Mouse (Mus musculus): Measurements from ENCODE around the gene Abcd2. TPM values are rescaled to one million over a fixed set of nuclear protein-coding genes. Genes with fewer than 3 reads are reported as not detected.
A peak's percentile ranks its signal among the peaks of the same experiment; 100 is the strongest.

The Abcd2 gene
- 9.7 and 10.5 TPM in 2 replicates for polyA plus RNA-seq (2016; fragmentation: Nextera tagmentation; extraction: Ambion mirVana)

DNA sequence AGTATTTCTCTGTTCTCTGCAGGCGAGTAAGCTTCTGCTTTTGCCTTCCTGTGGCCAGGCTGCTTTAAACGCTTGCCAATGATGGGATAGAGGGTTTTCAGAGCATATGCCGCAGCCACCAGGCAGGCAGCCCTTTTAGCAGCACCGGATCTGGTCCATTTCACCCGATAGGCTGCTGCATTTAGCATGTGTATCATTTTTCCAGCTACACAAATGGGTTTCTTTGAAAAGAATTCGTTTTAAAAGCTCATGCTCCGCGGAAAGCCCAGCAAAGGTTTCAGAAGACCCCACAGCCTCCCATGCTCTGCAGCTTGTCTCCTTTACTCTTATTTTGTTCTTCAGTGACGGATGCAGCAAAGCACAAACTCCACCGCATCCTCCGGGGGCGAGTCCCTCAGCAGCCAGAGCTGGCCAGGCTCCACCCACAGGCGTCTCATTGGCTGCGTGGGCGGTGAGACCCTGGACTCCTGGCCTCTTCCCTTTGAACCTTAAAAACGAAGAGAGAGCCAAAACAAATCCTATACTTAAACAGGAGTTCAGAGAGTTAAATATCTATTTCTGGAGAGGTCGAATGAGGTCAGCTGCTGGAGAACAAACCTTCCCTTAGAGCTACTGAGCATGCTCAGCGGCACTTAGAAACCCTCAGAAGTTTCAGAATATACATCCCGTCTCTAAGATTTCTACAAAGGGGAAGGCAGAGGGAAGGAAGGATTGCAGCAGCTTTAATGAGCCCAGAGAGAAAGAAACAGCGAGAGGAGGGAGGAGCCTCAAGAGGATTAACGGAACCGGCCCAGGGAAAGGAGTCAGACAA, at the start of gene Abcd2:
Gene Abcd2 (minus strand): TSS at position 388 of the 811 bp plus-strand sequence.
- Histone ChIP-seq H3K27me3 (replicated peaks; ENCODE audit: low read depth, poor library complexity, severe bottlenecking) (no peaks in the 10 kb centered on the region), H3K4me3 (peak within 1 kb of the TSS; percentile 62), H3K9me3 (no peaks in the 10 kb centered on the region), H3K4me1 (peaks cover 25% of the 10 kb centered on the region), H3K27ac (replicated peaks) (peak within 1 kb of the TSS; percentile 87), H3K36me3 (replicated peaks) (no peaks in the 10 kb centered on the region)
- DNase-seq (ENCODE audit: low spot score), result peak; percentile 90
- under 1% methylated on average over 22 of the region's 22 CpGs for WGBS

DNA sequence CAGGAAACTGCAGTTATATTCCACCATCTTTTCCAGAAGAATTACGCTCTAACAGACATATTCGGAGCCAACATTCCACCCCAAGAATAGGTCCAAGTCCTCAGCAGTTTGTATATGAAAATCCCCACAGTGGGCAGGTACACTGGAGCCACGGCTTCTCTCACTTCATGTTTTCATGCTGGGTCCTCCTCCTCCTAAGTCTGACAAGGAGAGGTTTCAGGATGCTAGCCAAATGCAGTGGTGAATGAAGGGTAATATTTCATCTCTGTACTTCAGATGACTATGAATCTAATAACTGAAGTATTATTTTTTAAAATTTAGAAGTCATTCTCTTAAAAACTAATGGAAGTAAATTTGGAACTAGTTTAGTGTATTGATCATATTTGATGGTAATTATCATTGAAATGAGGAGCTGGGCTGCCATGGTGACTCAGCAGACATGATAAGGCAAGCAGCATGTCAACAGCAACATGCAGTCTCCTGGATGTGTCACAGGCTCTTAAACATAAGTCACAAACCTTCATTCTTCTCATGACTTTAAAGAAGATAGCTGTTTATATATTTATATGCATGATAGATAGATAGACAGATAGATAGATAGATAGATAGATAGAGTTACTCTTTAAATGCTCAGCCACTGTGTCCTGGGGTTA, 49.2 kb upstream of the Abcd2 start:
- WGBS, result 88% methylated on average over 3 of the region's 3 CpGs
- H3K4me1 ChIP-seq, result no peaks in the 10 kb centered on the region
- no peak overlapping the region for H3K4me3 ChIP-seq
- no peaks in the 10 kb centered on the region for H3K9me3 ChIP-seq
- no peak for DNase-seq (ENCODE audit: low spot score)
- no peaks in the 10 kb centered on the region for H3K27me3 ChIP-seq (replicated peaks; ENCODE audit: low read depth, poor library complexity, severe bottlenecking)
- H3K27ac ChIP-seq (replicated peaks), result no peak overlapping the region
- H3K36me3 ChIP-seq (replicated peaks), result no peaks in the 10 kb centered on the region

DNA sequence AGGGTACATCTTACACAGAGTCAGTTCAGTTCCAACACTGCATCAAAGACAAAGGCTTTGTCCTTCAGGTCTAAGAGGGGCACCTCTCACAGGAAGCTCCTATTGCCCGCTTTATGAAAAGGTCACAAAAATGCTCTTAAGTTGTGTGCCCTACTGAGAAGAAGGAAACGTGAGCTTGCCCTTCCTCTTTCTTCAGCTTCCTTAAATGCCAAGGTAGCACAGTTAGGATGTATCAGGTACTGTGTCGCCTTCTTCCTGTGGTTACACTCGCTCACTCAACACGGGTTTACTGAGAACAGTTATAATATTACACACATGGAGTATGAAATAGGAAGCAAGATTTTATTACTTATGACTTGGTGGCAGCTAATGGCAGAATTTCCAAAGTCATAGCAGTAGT, 45.7 kb upstream of the Abcd2 start:
- H3K36me3 ChIP-seq (replicated peaks), result no peaks in the 10 kb centered on the region
- H3K27ac ChIP-seq (replicated peaks), result no peak overlapping the region
- no peaks in the 10 kb centered on the region for H3K27me3 ChIP-seq (replicated peaks; ENCODE audit: low read depth, poor library complexity, severe bottlenecking)

DNA sequence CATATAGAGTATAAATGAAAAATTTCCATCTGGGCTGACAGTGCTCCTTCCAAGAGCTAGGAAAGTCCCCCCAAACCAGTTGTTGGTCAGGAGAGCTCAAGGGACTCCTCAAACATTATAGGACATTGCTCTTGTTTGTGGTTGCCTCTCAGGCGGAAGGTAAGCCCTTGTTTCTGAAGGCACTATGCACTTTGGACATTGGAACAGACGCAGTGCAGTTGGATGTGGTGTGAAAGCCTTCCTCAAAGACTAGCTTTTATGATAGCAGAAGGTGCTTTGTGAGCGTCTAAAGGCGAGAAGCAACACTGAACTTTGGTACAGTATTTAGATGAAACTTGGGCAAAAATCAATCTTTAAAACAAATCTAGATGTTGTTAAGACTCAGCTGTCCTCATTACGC, 14.9 kb upstream of the Abcd2 start:
- no peak for DNase-seq (ENCODE audit: low spot score)
- Histone ChIP-seq H3K27me3 (replicated peaks; ENCODE audit: low read depth, poor library complexity, severe bottlenecking) (no peaks in the 10 kb centered on the region), H3K4me1 (no peaks in the 10 kb centered on the region), H3K9me3 (no peaks in the 10 kb centered on the region), H3K27ac (replicated peaks) (no peak overlapping the region), H3K36me3 (replicated peaks) (no peaks in the 10 kb centered on the region), H3K4me3 (no peak overlapping the region)
- 91% methylated on average over 5 of the region's 5 CpGs for WGBS

More for the DNA sequence above, 45.7 kb upstream of the Abcd2 start:
- Histone ChIP-seq H3K9me3 (no peaks in the 10 kb centered on the region), H3K4me1 (no peaks in the 10 kb centered on the region), H3K4me3 (no peak overlapping the region)
- DNase-seq (ENCODE audit: low spot score), result no peak
- 84% methylated on average over 5 of the region's 5 CpGs for WGBS

DNA sequence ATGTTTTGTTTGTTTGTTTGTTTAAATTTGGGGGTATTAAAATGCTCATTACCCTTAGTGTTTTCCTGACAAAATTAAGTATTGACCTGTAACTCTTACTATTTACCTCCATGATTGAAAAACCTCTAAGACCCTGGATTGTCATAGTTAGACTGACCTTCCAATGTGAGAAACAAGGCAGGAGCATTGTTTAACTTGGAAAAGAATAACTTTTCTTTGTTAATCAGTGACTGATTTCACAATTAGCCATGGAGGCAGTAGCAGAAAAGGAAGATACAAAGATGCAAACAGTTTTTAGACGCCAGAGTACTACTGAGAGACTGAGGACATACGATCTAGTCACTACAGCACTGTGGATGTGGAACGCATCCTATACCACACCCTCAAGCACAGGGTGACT, 11.9 kb upstream of the Abcd2 start:
- Histone ChIP-seq H3K4me3 (no peak overlapping the region), H3K9me3 (no peaks in the 10 kb centered on the region), H3K27me3 (replicated peaks; ENCODE audit: low read depth, poor library complexity, severe bottlenecking) (no peaks in the 10 kb centered on the region), H3K4me1 (no peaks in the 10 kb centered on the region), H3K36me3 (replicated peaks) (no peaks in the 10 kb centered on the region), H3K27ac (replicated peaks) (no peak overlapping the region)
- DNase-seq (ENCODE audit: low spot score), result no peak
- 89% methylated on average over 3 of the region's 3 CpGs for WGBS

DNA sequence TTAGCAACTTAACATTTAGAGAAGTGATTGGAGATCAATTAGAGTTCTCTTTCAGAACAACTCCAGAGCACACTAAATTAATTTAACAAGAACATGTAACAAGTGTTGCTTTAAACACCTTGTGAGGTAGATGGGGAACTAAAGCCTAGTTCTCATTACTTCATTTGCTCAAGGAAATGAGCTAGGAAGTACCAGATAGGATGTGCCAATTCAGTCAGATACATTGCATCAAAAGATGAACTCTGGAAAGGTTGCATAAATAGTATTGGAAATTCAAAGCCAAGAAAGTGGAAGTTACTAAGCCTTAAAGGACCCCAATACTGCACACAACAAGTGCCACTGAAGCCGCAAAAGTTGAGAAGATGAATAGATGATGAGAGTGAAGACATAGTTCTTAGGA, 10.9 kb upstream of the Abcd2 start:
- no peak for DNase-seq (ENCODE audit: low spot score)
- Histone ChIP-seq H3K4me1 (no peaks in the 10 kb centered on the region), H3K4me3 (no peak overlapping the region), H3K36me3 (replicated peaks) (no peaks in the 10 kb centered on the region), H3K27me3 (replicated peaks; ENCODE audit: low read depth, poor library complexity, severe bottlenecking) (no peaks in the 10 kb centered on the region), H3K9me3 (no peaks in the 10 kb centered on the region), H3K27ac (replicated peaks) (no peak overlapping the region)
- WGBS, result 93% methylated on average over 1 of the region's 1 CpGs

DNA sequence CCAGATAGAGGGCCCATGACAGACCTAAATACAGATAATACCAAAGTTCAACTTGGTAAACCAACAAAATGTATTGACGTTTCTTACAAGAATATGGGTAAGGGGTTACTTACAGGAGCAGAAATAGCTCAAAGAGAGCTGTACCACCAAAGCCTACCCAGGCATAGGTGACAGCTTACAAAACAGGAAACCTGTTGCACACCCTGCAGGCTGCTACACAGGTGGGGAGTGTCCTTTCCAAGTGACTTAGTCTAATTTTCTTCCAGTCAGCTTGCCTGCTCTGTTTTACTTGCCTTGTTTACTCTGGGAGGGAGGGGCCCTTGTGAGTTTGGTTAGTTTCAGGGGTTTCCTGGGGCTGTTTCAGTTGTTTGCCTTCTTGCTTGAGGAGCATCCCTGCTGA, 9.2 kb upstream of the Abcd2 start:
- H3K27ac ChIP-seq (replicated peaks), result no peak overlapping the region
- H3K36me3 ChIP-seq (replicated peaks), result no peaks in the 10 kb centered on the region
- H3K4me1 ChIP-seq, result no peaks in the 10 kb centered on the region
- no peaks in the 10 kb centered on the region for H3K27me3 ChIP-seq (replicated peaks; ENCODE audit: low read depth, poor library complexity, severe bottlenecking)
- no peak overlapping the region for H3K4me3 ChIP-seq
- no peak for DNase-seq (ENCODE audit: low spot score)
- H3K9me3 ChIP-seq, result no peaks in the 10 kb centered on the region
- 90% methylated on average over 1 of the region's 1 CpGs for WGBS

DNA sequence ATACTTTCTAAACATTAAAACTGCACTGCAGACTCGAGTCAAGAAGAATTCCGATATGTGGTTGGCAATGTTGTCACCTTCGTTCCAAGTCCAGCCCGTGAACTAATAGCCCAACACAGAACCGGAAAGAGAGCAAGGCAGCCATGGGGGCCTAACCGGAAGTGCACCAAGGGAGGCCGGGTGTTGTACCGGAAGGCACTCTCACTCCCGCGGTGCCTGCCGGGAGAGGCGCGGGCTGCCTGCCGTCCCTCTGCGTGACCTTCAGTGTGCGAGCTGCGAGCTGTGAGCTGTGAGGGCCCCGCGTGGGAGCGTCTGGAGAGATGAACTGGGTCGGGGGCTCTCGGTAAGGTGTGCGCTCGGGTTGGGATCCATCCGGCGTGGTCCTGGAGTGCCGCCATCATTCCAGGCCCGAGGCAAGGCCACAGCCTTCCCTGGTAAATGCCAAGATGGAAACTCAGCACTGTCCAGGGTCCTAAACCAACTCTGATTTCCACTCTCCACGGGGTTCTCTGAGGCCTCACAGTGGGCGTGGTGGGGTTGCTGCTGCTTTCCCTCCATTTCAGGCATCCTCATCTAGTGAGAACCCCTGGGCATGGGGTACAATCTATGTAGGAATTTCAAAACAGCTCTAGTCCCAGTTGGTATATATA, 7.8 kb upstream of the Abcd2 start, which contains the start of gene CN725425:
Gene CN725425 (plus strand): TSS at position 239 of the 650 bp plus-strand sequence.
- Histone ChIP-seq H3K27ac (replicated peaks) (no peak within 1 kb of the TSS), H3K36me3 (replicated peaks) (no peaks in the 10 kb centered on the region), H3K4me1 (no peaks in the 10 kb centered on the region), H3K4me3 (no peak within 1 kb of the TSS), H3K27me3 (replicated peaks; ENCODE audit: low read depth, poor library complexity, severe bottlenecking) (no peaks in the 10 kb centered on the region), H3K9me3 (no peaks in the 10 kb centered on the region)
- DNase-seq (ENCODE audit: low spot score), result no peak
- WGBS, result 93% methylated on average over 30 of the region's 30 CpGs

DNA sequence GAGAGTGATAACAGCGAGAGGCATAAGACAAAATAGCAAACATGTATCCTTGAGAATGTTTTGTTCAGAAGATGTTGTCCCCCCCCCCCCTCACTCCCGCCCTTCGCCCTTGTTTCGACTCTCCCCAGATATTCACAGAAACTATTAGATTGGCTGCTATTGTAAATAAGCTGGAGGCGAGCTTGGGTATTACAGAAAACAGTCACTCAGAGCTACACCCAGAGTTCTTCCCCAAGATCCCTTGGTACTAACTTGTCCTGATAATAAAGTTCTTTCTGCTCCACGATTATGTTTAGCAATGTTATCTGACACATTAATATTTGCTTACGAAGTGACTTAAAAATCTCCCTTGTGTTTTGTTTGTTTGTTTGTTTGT, 612 bp upstream of the Abcd2 start:
- H3K4me3 ChIP-seq, result peak overlapping the region; percentile 62
- no peaks in the 10 kb centered on the region for H3K27me3 ChIP-seq (replicated peaks; ENCODE audit: low read depth, poor library complexity, severe bottlenecking)
- H3K27ac ChIP-seq (replicated peaks), result peak overlapping the region; percentile 87
- H3K36me3 ChIP-seq (replicated peaks), result no peaks in the 10 kb centered on the region
- H3K9me3 ChIP-seq, result no peaks in the 10 kb centered on the region
- H3K4me1 ChIP-seq, result peaks cover 25% of the 10 kb centered on the region
- 13% methylated on average over 7 of the region's 7 CpGs for WGBS
- no peak for DNase-seq (ENCODE audit: low spot score)

DNA sequence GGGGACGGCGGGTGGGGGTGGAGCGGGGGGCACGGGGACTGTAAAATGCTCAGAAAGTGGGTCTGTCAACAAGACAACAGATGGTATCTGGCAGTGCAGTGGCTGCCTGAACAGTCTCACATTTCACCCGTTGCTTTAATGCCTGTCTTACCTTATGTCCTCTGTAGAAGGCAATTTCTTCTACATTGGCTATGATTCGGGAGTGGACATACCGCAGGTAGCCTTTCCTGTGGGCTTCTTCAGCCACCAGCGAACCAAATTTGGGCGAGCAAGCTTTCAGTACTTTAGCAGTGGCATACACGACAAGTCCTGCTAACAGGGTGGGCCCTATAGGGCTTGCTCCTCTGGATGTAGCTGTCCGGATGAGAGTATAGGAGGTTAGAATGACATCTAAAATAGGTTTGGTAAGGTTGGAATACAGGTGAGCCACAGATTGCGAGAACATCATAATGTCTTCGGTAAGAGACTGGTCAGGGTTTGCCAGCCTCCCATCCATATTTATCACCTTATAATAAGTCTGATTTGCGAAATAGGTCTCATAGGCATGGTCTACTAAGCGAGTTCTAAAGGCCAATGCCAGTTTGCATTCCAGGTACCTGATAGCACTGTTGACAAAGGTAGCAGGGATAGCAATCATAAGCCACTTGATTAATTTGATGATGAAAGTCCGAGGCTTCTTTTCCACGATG, 936 bp downstream of the Abcd2 start:
- peak; percentile 24 for DNase-seq (ENCODE audit: low spot score)
- peak overlapping the region; percentile 87 for H3K27ac ChIP-seq (replicated peaks)
- peaks cover 25% of the 10 kb centered on the region for H3K4me1 ChIP-seq
- no peaks in the 10 kb centered on the region for H3K27me3 ChIP-seq (replicated peaks; ENCODE audit: low read depth, poor library complexity, severe bottlenecking)
- H3K36me3 ChIP-seq (replicated peaks), result no peaks in the 10 kb centered on the region
- WGBS, result 45% methylated on average over 17 of the region's 17 CpGs
- H3K9me3 ChIP-seq, result no peaks in the 10 kb centered on the region
- peak overlapping the region; percentile 62 for H3K4me3 ChIP-seq

DNA sequence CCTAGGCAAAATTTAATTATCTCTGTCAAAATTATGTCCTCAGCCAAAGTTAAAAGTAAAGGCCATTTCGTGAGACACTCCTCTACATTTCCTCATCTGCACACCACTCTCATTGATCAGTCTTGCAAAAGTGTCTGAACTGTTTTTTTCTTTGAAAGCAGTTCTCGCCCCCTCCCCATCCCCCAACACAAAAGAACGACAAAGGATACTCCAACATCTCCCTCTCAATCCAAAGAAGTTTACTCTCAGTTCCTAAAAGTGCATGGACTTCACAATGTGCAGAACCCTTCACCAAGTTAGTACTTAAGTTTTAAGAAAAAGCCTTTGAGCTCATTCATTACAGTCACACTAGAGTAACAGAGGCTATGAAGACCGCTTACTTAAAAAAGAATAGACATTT, 1.6 kb downstream of the Abcd2 start:
- Histone ChIP-seq H3K36me3 (replicated peaks) (no peaks in the 10 kb centered on the region), H3K4me1 (peaks cover 25% of the 10 kb centered on the region), H3K4me3 (peak overlapping the region; percentile 62), H3K27ac (replicated peaks) (peak overlapping the region; percentile 87), H3K27me3 (replicated peaks; ENCODE audit: low read depth, poor library complexity, severe bottlenecking) (no peaks in the 10 kb centered on the region), H3K9me3 (no peaks in the 10 kb centered on the region)
- peak; percentile 15 for DNase-seq (ENCODE audit: low spot score)
- 37% methylated on average over 4 of the region's 4 CpGs for WGBS

DNA sequence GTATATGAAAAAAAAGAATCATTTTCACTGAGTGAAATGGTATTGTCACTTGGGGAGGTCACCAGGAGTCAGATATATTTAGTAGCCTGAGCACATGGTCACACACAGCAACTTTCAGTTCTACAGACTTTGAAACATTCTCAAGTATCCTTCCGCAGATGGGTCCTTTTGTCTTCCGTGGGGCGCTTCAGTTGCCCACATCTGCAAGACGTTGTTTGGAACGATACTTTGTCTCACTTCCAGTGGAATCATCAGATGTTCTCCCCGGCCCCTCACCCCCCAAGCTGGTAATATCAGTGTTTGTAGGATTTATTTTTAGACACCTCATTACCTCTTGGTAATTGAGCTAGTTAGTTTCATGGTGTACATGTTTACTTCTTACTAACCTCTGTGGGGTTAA, 5.2 kb downstream of the Abcd2 start:
- WGBS, result 70% methylated on average over 6 of the region's 6 CpGs
- DNase-seq (ENCODE audit: low spot score), result no peak
- H3K9me3 ChIP-seq, result no peaks in the 10 kb centered on the region
- peaks cover 14% of the 10 kb centered on the region for H3K4me1 ChIP-seq
- no peak overlapping the region for H3K4me3 ChIP-seq
- H3K27me3 ChIP-seq (replicated peaks; ENCODE audit: low read depth, poor library complexity, severe bottlenecking), result no peaks in the 10 kb centered on the region
- H3K27ac ChIP-seq (replicated peaks), result no peak overlapping the region
- no peaks in the 10 kb centered on the region for H3K36me3 ChIP-seq (replicated peaks)
